Mouse (Mus musculus) layer of hippocampus, adult 11-12 months (tissue): ENCODE measurements around the gene Chst2.

ENCODE experiments used
- DNase-seq: peaks from one replicate; pipeline ENCODE4 v3.0.0; 2022; ENCODE audit warnings: low spot score

Gene Chst2

GRCm38 (mm10) chr9:95365882-95366281 lies 40.6 kb downstream of the Chst2 start:
- no peak for DNase-seq

GRCm38 (mm10) chr9:95353829-95354391 lies 52.6 kb downstream of the Chst2 start:
- DNase-seq, result no peak

DNA sequence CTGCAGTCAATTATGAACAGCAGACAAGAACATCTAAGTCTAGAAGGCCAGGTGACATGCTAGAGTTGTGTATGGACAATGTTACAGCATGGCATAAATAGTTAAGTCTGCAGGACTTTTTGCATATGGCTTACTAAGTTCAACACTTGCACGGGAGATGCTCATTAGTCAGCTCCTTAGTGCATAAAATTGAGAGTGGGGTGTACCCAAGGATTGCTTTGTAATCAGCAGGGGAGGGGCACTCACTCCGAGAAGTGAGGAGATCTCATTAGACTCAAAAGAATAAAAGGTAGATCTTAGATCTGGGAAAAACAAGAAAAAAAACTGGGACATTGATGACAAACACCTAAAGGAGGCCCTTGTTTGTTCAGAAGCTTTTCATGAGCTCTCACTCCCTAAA lies 54.6 kb downstream of the Chst2 start:
- DNase-seq, result no peak

- no peak for DNase-seq
These were observed 56.0 kb downstream of the Chst2 start for GRCm38 (mm10) chr9:95350550-95350949.
